Mouse (Mus musculus) lung, embryonic 16.5 days (tissue): Measurements from ENCODE around the gene Lcn11. TPM values are rescaled to one million over a fixed set of nuclear protein-coding genes. Genes with fewer than 3 reads are reported as not detected.
A peak's percentile ranks its signal among the peaks of the same experiment; 100 is the strongest.

Experiments
- ATAC-seq: fragments of 200-750 bp; cut with Nextera tagmentation; 2 replicates; pipeline ENCODE4 v1.8.0; 2017; ENCODE audit warnings: low read depth, mild to moderate bottlenecking, moderate library complexity
- H3K27ac ChIP-seq: fragments of 300-500 bp; sonication (generic); 2 replicates; pipeline ENCODE4 v1.5.1; 2014; ENCODE audit warnings: mild to moderate bottlenecking, control low read depth, low read length
- H3K27me3 ChIP-seq: fragments of 300-500 bp; sonication (generic); 2 replicates; pipeline ENCODE4 v1.6.1; 2014; ENCODE audit warnings: low read depth, low read length, mixed read lengths; ENCODE audit not compliant: control insufficient read depth, insufficient read depth
- H3K36me3 ChIP-seq: fragments of 300-500 bp; sonication (generic); 2 replicates; pipeline ENCODE4 v1.6.1; 2014; ENCODE audit warnings: low read length; ENCODE audit not compliant: control insufficient read depth, insufficient read depth
- H3K4me1 ChIP-seq: fragments of 300-500 bp; sonication (generic); replicated peaks from 2 replicates; pipeline ENCODE4 v1.6.1; 2014; ENCODE audit warnings: low read length, mixed read lengths; ENCODE audit not compliant: control insufficient read depth, insufficient read depth
- H3K4me2 ChIP-seq: fragments of 300-500 bp; sonication (generic); 2 replicates; pipeline ENCODE4 v1.6.1; 2014; ENCODE audit warnings: low read depth, low read length, control low read depth
- H3K4me3 ChIP-seq: fragments of 300-500 bp; sonication (generic); 2 replicates; pipeline ENCODE4 v1.5.1; 2014; ENCODE audit warnings: mild to moderate bottlenecking, low read length, control low read depth
- H3K9ac ChIP-seq: fragments of 300-500 bp; sonication (generic); 2 replicates; pipeline ENCODE4 v1.6.1; 2014; ENCODE audit warnings: low read length, control low read depth
- H3K9me3 ChIP-seq: fragments of 300-500 bp; sonication (generic); 2 replicates; pipeline ENCODE4 v1.6.1; 2016; ENCODE audit warnings: low read length; ENCODE audit not compliant: control insufficient read depth
- WGBS: fragments of 180-500 bp; shearing (Covaris S2); extraction: QIAGEN DNeasy Blood & Tissue Kit; methylation state at CpG from one replicate; pipeline ENCODE4 v1.1.7; 2014; 5-methylcytosine and 5-hydroxymethylcytosine counted together
- polyA plus RNA-seq: library from polyadenylated mRNA; unstranded; fragments of >200 nt; fragmentation: Nextera tagmentation; extraction: Ambion mirVana; gene quantifications from 2 replicates; pipeline ENCODE4 v1.2.1, GENCODE M21; 2015

Lcn11 gene
- polyA plus RNA-seq, 1 experiment from 2014 or later = not detected

- WGBS = 70% methylated on average over 2 of the region's 2 CpGs
Observed at GRCm38 (mm10) chr2:25774640-25775039, 2.2 kb upstream of the Lcn11 start.

GRCm38 (mm10) chr2:25775991-25776390 lies 826 bp upstream of the Lcn11 start:
- Histone ChIP-seq H3K9me3 (no peaks in the 10 kb centered on the region), H3K4me3 (no peak overlapping the region), H3K27me3 (no peaks in the 10 kb centered on the region), H3K36me3 (no peaks in the 10 kb centered on the region), H3K27ac (no peak overlapping the region), H3K4me2 (no peak overlapping the region), H3K4me1 (no peaks in the 10 kb centered on the region), H3K9ac (no peak overlapping the region)
- ATAC-seq = no peak
- WGBS = 62% methylated on average over 3 of the region's 3 CpGs

More at GRCm38 (mm10) chr2:25774640-25775039, 2.2 kb upstream of the Lcn11 start:
- ATAC-seq = no peak
- H3K9me3 ChIP-seq = no peaks in the 10 kb centered on the region
- H3K4me1 ChIP-seq = no peaks in the 10 kb centered on the region
- H3K4me2 ChIP-seq = no peak overlapping the region
- no peak overlapping the region for H3K9ac ChIP-seq
- no peak overlapping the region for H3K4me3 ChIP-seq
- H3K27me3 ChIP-seq = no peaks in the 10 kb centered on the region
- H3K27ac ChIP-seq = no peak overlapping the region
- no peaks in the 10 kb centered on the region for H3K36me3 ChIP-seq

- WGBS = 86% methylated on average over 9 of the region's 9 CpGs
- no peak overlapping the region for H3K4me3 ChIP-seq
- no peak overlapping the region for H3K4me2 ChIP-seq
- no peak overlapping the region for H3K27ac ChIP-seq
- no peak for ATAC-seq
- no peaks in the 10 kb centered on the region for H3K9me3 ChIP-seq
- no peaks in the 10 kb centered on the region for H3K4me1 ChIP-seq
- H3K36me3 ChIP-seq = no peaks in the 10 kb centered on the region
- no peak overlapping the region for H3K9ac ChIP-seq
- no peaks in the 10 kb centered on the region for H3K27me3 ChIP-seq
Observed at GRCm38 (mm10) chr2:25779076-25779475, 2.3 kb downstream of the Lcn11 start.

- Histone ChIP-seq H3K4me1 (no peaks in the 10 kb centered on the region), H3K27ac (no peak overlapping the region), H3K27me3 (no peaks in the 10 kb centered on the region), H3K4me2 (no peak overlapping the region), H3K36me3 (no peaks in the 10 kb centered on the region), H3K9me3 (no peaks in the 10 kb centered on the region), H3K4me3 (no peak overlapping the region), H3K9ac (no peak overlapping the region)
- 22% methylated on average over 4 of the region's 4 CpGs for WGBS
- no peak for ATAC-seq
Observed at GRCm38 (mm10) chr2:25780921-25781320, 4.1 kb downstream of the Lcn11 start.

- WGBS = 72% methylated on average over 3 of the region's 3 CpGs
- no peak for ATAC-seq
Observed at GRCm38 (mm10) chr2:25781957-25782356, 5.1 kb downstream of the Lcn11 start, which contains the start of gene Gm13539. Gene Gm13539, plus strand, starts transcription at chr2:25782257.

GRCm38 (mm10) chr2:25785573-25786322 lies 8.9 kb downstream of the Lcn11 start:
- H3K36me3 ChIP-seq = no peaks in the 10 kb centered on the region
- no peaks in the 10 kb centered on the region for H3K9me3 ChIP-seq
- peak; percentile 66 for ATAC-seq
- 40% methylated on average over 5 of the region's 5 CpGs for WGBS
- H3K4me1 ChIP-seq = no peaks in the 10 kb centered on the region
- no peak overlapping the region for H3K9ac ChIP-seq
- H3K4me2 ChIP-seq = no peak overlapping the region
- no peak overlapping the region for H3K27ac ChIP-seq
- H3K27me3 ChIP-seq = no peaks in the 10 kb centered on the region
- H3K4me3 ChIP-seq = no peak overlapping the region

More at GRCm38 (mm10) chr2:25781957-25782356, 5.1 kb downstream of the Lcn11 start, which contains the start of gene Gm13539:
- H3K36me3 ChIP-seq = no peaks in the 10 kb centered on the region
- no peak within 1 kb of the TSS for H3K9ac ChIP-seq
- no peak within 1 kb of the TSS for H3K27ac ChIP-seq
- H3K4me1 ChIP-seq = no peaks in the 10 kb centered on the region
- H3K4me3 ChIP-seq = no peak within 1 kb of the TSS
- H3K4me2 ChIP-seq = no peak within 1 kb of the TSS
- H3K27me3 ChIP-seq = no peaks in the 10 kb centered on the region
- no peaks in the 10 kb centered on the region for H3K9me3 ChIP-seq

GRCm38 (mm10) chr2:25789092-25789491 lies 12.3 kb downstream of the Lcn11 start:
- Histone ChIP-seq H3K4me2 (no peak overlapping the region), H3K9me3 (no peaks in the 10 kb centered on the region), H3K27ac (no peak overlapping the region), H3K4me3 (no peak overlapping the region), H3K4me1 (no peaks in the 10 kb centered on the region), H3K27me3 (no peaks in the 10 kb centered on the region), H3K36me3 (no peaks in the 10 kb centered on the region), H3K9ac (no peak overlapping the region)
- WGBS = 77% methylated on average over 3 of the region's 3 CpGs
- no peak for ATAC-seq

- WGBS = 19% methylated on average over 2 of the region's 2 CpGs
- Histone ChIP-seq H3K36me3 (no peaks in the 10 kb centered on the region), H3K4me3 (no peak overlapping the region), H3K27me3 (no peaks in the 10 kb centered on the region), H3K9me3 (no peaks in the 10 kb centered on the region), H3K9ac (no peak overlapping the region), H3K4me2 (no peak overlapping the region), H3K4me1 (no peaks in the 10 kb centered on the region), H3K27ac (no peak overlapping the region)
- no peak for ATAC-seq
Observed at GRCm38 (mm10) chr2:25797635-25798034, 20.8 kb downstream of the Lcn11 start.

- Histone ChIP-seq H3K27ac (no peak overlapping the region), H3K27me3 (no peaks in the 10 kb centered on the region), H3K4me2 (no peak overlapping the region), H3K36me3 (no peaks in the 10 kb centered on the region), H3K9me3 (no peaks in the 10 kb centered on the region), H3K4me3 (no peak overlapping the region), H3K4me1 (no peaks in the 10 kb centered on the region), H3K9ac (no peak overlapping the region)
- no peak for ATAC-seq
- 49% methylated on average over 5 of the region's 5 CpGs for WGBS
Observed at GRCm38 (mm10) chr2:25798065-25798464, 21.2 kb downstream of the Lcn11 start.
